Mouse (Mus musculus): ENCODE measurements around the gene Dync1i2.

Dync1i2 gene

DNA sequence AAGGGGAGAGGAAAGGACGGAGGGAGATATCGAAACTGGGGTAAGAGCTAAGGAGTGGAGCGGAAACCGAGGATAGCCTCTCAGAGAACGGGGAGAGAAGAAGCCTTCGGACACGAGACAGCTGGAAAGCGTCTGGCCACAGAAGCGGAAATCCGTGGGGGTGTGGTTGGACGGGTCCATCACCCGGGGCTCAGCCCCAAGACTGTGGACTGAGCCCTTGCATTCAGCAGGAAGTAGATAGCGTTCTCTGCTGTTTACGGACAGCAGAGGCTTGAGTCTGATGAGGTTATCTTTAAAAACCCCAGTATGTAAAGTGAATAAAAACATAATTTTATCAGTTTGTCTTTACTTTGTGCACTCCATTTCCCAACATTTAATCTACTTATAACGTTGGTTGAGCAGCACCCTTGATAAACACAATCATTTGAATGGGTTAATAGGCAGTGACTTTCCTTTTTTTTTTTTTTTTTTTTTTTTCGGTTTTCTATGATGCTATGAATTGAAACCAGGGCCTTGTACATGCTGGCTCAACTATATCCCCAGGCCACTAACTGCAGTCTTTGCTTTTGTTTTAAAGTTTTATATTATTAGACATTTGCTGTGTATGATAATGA, 7.6 kb upstream of the Dync1i2 start:
- no peak for DNase-seq (ENCODE audit: low read depth, low spot score)

DNA sequence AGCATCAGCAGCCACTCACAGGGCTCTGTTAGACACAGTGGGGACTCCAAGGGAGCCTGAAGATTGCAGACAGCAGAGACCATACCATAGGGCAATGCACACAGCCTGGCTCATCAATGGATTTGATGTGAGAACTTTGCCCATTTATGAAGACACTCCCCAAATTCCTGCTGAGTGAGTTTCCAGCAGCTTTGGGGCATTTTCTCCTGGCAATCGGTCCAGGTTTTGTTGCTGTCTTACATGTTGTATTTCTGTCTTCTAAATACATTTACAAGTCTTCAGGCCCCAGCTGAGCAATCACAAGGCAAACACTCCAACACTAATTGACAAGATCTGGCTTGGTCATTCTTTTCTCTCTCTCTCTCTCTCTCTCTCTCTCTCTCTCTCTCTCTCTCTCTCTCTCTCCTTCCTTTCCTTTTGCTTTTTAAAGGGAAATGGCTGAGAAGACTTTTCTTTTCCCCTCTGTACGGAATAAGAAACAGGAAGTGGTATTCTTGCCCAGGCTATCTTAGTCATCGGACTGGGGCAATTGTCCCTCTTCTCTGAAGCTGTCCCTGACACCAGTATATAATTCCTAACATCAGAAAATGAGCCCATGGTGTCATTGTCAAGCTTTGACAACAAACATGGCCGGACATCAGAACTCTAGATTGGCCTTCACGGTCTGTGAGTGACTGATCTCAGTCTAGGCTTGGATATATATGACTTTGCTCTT, 2.3 kb upstream of the Dync1i2 start:
- no peak for DNase-seq (ENCODE audit: low read depth, low spot score)

DNA sequence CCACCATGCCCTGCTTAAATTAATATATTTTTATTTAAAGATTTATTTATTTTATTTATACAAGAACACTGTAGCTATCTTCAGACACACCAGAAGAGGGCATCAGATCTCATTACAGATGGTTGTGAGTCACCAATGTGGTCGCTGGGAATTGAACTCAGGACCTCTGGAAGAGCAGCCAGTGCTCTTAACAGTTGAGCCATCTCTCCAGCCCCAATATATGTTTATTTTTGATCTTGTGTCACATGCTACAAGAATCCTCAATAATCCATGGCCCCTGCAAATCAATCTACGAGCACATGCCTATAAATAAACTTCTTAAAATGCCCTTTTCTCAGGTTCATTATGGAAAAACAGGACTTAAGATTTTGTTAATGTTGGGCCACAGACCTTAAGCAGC, 410 bp upstream of the Dync1i2 start:
- no peak for DNase-seq (ENCODE audit: low read depth, low spot score)

GRCm38 (mm10) chr2:71212360-71212726, 837 bp downstream of the Dync1i2 start:
- DNase-seq (ENCODE audit: low read depth, low spot score): no peak

DNA sequence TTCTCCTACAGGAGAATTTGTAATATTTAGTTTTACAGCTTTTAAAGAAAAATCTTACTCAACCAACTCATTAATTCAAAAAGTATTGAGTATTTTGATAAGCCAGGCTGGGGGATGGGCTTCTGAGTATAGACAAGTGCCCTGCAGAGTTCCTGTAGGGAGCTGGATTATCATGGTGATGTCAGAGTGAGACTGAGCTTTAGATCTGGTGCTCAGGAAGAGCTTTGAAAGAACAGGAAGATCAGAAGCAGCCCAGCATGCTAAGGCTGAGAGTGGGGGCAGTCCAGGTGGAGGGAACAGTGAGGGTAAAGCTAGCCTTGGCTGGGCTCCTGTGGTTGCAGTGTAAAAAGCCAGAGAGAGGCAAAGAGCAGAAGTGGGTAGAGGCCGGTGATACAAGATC, 9.5 kb downstream of the Dync1i2 start:
- no peak for DNase-seq (ENCODE audit: low read depth, low spot score)

- DNase-seq (ENCODE audit: low read depth, low spot score): no peak
Observed at GRCm38 (mm10) chr2:71227398-71227797, 15.9 kb downstream of the Dync1i2 start.

DNA sequence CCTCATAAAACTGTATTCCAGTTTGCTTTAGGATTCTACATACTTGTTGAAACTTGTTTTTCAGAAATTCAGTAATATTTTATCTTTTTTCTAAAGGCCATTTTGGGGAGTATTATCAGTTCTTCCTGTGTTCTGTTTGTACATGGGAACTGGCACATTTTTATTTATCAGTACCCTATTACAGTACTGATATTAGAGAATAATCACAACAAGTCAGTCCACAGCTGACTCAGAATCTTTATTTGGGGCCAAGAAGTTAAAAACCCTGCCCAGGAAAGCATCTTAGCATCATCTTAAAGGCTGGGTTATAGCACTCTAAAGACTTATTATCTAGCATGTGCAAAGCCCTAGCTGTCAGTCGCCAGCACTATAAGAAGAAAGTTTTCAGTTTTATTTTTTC, 18.1 kb downstream of the Dync1i2 start:
- no peak for DNase-seq (ENCODE audit: low read depth, low spot score)

- no peak for DNase-seq (ENCODE audit: low read depth, low spot score)
Observed at GRCm38 (mm10) chr2:71231951-71232350, 20.4 kb downstream of the Dync1i2 start.

- no peak for DNase-seq (ENCODE audit: low read depth, low spot score)
Observed at GRCm38 (mm10) chr2:71232976-71233375, 21.5 kb downstream of the Dync1i2 start.

DNA sequence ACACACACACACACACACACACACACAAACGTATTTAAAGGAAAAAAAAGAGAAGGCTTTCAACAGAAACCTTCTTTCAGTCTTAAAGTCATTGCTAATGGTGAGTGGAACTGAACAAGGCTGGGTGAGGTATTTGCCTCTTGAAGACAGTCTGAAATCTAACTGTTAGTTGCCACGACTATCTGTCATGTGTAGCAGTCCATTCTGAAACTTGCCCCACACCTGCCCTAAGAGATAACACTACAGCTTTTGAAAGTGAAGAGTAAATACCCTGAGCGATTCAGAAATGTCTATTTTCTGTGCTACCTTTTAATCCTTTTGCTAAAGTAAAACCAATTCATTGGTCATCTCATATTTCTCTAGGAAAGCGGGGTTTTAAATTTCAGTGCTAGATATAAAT, 23.9 kb downstream of the Dync1i2 start:
- DNase-seq (ENCODE audit: low read depth, low spot score): no peak

- no peak for DNase-seq (ENCODE audit: low read depth, low spot score)
Observed at GRCm38 (mm10) chr2:71236009-71236408, 24.5 kb downstream of the Dync1i2 start.

DNA sequence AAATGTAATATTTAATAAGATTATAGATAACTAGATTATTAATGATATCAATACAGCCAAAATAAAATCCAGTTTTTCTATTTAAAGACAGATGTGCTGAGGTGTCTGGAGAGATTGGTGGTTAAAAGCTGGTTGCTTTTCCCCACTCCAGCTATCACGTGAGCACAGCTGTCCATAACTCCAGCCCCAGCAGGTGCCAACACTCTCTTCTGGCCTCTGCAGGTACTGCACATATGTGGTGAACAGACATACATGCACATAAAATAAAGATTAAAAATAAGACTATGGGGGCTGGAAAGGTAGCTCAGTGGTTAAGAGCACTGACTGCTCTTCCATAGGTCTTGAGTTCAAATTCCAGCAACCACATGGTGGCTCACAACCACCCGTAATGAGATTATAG, 30.0 kb downstream of the Dync1i2 start:
- DNase-seq (ENCODE audit: low read depth, low spot score): no peak

- DNase-seq (ENCODE audit: low read depth, low spot score): no peak
Observed at GRCm38 (mm10) chr2:71242180-71242579, 30.7 kb downstream of the Dync1i2 start.

DNA sequence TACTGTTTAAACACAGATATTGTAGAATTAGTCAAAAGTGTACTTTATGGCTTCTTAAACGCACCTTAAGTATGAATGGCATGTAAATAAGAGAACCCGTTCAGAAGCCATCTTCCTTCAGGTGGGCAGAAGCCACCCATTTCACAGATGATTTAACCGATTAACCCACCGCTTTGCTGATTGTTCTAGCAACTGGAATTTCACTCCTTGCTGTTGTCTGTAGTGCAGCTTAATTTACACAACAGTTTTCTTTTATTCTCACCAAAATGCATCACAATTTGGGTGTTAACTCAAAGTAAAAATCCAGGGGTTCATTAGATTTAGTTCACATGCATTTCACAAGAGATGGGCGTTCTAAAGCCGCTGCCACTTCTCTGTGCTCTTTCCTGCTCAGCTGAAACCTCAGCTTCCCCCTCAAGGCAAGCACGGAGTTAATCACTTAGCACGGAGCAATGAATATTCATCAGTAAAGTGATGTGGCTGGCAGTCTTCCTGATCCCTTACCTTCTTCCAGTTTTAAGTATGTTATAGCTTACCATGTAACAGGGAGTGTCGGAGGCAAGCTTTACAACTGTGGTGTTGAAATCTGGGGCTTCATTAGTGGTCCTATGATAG, 31.7 kb downstream of the Dync1i2 start:
- no peak for DNase-seq (ENCODE audit: low read depth, low spot score)

DNA sequence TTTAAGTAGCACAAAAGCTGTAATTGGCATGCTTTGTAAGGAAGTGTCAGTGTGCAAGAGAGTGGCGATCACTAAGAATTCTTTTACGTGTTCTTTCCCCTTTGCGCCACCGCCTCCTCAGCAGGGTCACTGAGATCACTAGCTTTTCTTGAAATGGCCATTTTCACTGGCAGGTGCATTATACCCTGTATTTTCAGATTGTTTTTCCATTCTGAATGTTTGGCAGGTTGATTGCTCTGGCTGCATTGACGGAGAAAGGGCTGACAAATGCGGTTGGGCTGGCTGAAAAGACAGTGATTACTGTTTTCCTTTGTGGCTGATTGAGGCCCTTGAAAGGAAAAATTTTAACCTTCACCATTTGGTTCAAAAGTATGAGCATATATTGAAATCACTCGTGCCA, 33.3 kb downstream of the Dync1i2 start:
- no peak for DNase-seq (ENCODE audit: low read depth, low spot score)

DNA sequence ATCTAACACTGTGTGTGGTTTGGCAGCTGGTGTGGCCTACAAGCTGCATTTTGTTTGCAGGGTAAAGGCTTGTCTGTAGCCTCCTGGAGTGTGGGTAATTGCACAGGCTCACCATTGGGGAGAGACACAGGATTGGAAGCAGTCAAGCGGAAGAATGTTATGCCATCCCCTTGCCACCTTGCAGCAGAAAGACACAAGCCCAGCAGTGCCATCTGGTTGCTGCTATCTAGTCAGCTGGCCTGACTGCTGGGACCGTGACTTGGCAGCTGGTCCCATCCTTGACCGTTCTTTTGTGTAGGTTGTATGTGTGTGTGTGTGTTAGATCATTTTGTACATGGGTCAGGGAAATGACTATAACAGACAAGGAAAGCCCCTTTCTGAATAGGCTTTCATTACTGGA, 33.9 kb downstream of the Dync1i2 start:
- DNase-seq (ENCODE audit: low read depth, low spot score): no peak

- no peak for DNase-seq (ENCODE audit: low read depth, low spot score)
Observed at GRCm38 (mm10) chr2:71246096-71246495, 34.6 kb downstream of the Dync1i2 start.

GRCm38 (mm10) chr2:71248071-71248470, 36.6 kb downstream of the Dync1i2 start:
- DNase-seq (ENCODE audit: low read depth, low spot score): no peak

DNA sequence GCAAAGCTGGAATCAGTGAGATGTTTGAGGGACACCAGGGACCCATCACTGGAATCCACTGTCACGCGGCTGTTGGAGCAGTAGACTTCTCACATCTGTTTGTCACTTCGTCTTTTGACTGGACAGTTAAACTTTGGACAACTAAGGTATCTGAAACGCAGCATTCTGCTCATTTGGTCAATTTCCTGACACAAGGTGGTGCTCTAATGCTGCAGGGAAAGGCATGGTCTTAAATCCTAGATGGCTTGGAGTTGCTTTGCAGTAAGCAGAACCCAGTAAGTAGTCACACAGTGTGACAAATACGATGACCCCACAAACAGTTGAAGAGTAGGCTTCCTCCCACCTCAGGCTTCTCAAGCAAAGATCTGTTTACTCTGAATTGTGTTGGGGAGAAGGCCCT, 39.3 kb downstream of the Dync1i2 start:
- DNase-seq (ENCODE audit: low read depth, low spot score): no peak

GRCm38 (mm10) chr2:71254836-71255235, 43.3 kb downstream of the Dync1i2 start:
- no peak for DNase-seq (ENCODE audit: low read depth, low spot score)

GRCm38 (mm10) chr2:71256581-71256980, 45.1 kb downstream of the Dync1i2 start:
- no peak for DNase-seq (ENCODE audit: low read depth, low spot score)

DNA sequence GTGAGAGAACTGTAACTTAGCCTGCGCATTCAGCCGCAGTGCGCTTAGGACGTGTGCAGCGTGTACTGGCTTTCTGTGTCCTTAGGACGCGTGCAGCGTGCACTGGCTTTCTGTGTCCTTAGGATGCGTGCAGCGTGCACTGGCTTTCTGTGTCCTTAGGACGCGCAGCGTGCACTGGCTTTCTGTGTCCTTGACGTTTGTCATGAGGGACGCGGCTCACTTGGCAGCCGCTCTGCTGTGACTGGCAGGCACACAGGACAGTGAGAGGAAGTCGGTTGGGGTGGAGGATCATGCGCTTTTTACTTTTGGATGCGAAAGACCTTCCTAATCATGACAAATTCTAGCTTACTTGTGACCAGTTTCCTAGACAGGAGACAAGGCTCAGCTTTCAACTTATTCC, 53.1 kb downstream of the Dync1i2 start:
- DNase-seq (ENCODE audit: low read depth, low spot score): no peak

DNA sequence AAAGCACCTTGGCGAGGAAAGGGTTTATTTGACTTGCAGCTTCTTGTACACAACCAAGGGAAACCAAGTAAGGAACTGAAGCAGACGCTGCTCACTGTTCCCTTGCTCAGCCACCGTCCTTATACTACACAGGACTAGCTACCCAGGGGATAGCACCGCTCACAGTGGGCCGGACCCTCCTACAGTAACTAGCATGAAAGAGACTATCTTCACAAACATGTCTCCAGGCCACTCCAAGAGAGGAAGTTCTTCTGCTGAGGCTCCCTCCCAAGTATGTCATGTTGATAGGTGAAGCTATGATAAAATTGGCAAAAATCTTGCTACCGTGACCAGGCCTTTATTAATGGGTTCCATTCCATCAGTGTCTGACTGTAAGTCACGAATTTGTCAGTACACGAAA, 57.2 kb downstream of the Dync1i2 start:
- DNase-seq (ENCODE audit: low read depth, low spot score): no peak

Measured in embryo, embryonic 11.5 days (tissue).